Mouse (Mus musculus) erythroblast, embryonic 14.5 days (primary cell): Measurements from ENCODE around the gene Wdr95.

Experiments used
- GATA1 ChIP-seq: IDR thresholded peaks from 2 replicates; pipeline ENCODE4 v1.6.1; 2012; ENCODE audit warnings: low read length, inconsistent platforms, mixed read lengths
- TAL1 ChIP-seq: IDR thresholded peaks from 3 replicates; pipeline ENCODE4 v1.6.1; 2012; ENCODE audit warnings: low read length, inconsistent platforms, mixed read lengths

DNA sequence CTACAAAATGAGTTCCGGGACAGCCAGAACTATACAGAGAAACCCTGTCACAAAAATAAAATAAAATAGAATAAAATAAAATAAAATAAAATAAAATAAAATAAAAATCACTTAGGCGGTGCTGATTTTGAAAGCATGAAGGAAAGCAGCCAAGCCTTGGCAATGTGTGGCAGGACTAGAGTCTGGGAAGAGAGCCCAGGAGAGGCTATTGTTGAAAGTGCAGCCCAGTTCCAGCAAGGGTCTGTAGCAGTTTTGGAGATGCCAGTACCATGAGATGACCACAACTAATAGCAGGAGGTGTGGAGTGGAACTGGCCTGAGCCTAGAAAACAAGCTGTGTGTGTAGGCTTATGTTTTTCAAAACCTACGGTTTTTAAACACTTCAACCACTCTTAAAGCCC lies 73.5 kb downstream of the Wdr95 start:
- TF ChIP-seq GATA1 (no peak), TAL1 (no peak)
